Mouse (Mus musculus) monocyte, adult 5-6 weeks (primary cell): ENCODE results near the gene Tipin. TPM values are rescaled to one million over a fixed set of nuclear protein-coding genes. Genes with fewer than 3 reads are reported as not detected.
"Not testable (repeated sequence)": the region's sequence is repeated elsewhere in the genome, so short reads cannot be mapped to it uniquely, and the experiment has no call there.

Experiments
- ATAC-seq: fragments of 153-309, 156-312 bp; replicated peaks from 2 replicates; pipeline ENCODE4 v1.8.0; 2017; ENCODE audit warnings: mild to moderate bottlenecking; ENCODE audit not compliant: low TSS enrichment, insufficient number of reproducible peaks, severe bottlenecking, poor library complexity, low FRiP score
- total RNA-seq: library from RNA; stranded (forward); fragments of 200-1000, 200-491, 200-594 nt; gene quantifications from 3 replicates; pipeline ENCODE4 v1.2.3, GENCODE M21; 2017

The Tipin gene
- total RNA-seq, 1 experiment from 2014 or later = 36.0 TPM

DNA sequence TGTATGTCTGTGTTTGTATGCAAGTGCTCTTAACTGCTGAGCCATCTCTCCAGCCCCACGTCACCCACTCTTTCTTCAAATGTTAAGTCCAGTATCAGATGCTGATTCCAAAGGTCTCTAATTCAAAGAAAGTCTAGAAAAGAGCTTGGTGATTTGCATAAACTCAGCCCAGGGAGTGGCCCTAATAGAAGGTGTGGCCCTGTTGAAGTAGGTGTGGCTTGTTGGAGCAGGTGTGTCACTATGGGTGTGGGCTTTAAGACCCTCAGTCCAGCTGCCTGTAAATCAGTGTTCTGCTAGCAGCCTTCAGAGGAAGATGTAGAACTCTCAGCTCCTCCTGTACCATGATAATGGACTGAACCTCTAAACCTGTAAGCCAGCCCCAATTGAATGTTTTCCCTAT, 14.2 kb upstream of the Tipin start:
- no peak for ATAC-seq

DNA sequence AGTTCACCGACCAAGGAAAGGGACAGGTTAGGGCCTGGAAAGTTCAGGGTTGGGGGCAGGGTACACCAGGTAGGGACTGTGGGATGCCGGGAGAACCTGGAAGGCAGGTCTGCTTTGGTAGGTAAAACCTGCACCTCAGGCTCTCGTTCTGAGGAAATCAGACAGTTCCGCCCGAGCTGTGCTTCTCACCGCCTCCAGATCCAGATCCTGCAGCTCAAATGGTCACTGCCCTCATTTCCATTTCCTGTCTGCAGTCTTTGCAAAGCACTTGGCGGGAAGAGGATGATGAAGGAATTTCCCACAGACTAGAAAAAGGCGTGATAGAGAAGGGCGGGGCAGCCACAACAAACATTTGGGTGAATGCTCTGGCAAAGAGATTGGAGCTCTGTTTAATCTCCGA, 13.2 kb upstream of the Tipin start:
- ATAC-seq = no peak

DNA sequence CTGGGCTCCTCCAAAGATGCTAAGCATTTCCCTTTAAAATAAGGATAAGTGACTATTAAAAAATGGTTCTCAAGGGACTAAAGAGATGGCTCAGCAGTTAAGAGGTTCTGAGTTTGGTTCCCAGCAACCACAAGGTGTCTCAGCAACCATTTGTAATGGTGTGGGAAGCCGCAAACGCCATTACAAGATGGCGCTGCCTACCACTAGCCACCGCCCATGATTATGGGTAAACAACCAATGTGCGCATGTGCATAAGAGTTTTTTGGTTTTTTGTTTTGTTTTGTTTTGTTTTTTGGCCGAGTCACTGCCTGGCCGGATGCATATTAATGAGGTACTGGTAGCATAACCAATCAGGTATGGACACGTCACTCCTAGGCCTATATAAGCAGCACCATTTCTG, 12.5 kb upstream of the Tipin start:
- ATAC-seq = not testable (repeated sequence)

DNA sequence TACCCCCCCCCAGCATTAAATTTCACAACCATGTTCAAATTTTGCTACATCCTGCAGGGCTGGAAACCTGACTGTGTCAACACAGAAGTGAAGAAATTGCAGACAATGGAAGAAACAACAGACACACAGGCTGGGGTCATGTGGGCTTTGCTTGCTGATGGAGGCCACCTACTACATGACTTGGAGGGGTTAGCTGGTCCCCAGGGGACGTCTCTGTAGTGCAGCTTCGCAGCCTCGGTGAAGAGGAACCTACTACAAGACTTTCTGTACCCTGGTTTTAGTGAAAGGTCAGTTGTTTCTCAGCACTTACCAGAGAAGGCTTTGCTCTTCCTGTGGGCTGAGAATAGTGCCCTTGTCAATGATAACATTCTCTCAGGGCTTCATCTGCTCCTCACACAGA, 10.1 kb upstream of the Tipin start:
- ATAC-seq = peak; percentile 61

DNA sequence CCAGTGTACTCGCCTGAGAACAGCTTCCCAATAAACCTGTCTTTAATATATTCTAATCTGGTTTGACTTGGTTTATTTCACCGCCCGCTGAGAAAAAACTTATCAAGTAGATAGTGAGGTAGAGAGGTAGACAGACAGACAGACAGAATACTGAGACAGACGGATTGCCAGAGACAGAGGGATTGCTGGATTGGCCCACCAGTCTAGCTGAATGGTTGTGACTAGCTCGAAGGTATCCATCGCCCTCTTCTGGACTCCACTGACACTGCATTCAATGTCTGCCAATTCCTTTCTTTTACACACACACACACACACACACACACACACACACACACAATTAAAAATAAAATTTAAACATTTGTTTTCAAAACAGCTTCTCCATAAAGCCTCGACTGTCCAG, 8.8 kb upstream of the Tipin start:
- ATAC-seq = peak; percentile 72; the same call in 1 of the 2 replicates

DNA sequence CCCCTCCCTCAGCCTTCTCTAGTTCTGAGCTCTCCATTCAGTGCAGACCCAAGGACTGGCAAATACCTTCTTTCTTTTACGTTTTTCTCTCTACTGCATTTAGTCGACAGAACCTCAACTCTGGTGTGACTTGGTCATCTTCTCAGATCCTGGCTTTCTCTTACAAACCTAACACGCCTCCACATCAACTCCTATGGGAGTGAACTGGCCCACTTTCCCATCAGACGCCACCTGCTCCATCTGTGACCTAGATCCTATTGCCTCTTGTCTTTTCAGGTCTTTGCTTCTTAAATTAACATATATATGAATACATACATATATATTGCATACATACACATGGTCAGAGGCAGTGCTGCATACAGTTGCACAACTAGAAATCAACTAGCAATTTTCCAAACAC, 7.6 kb upstream of the Tipin start:
- no peak for ATAC-seq

DNA sequence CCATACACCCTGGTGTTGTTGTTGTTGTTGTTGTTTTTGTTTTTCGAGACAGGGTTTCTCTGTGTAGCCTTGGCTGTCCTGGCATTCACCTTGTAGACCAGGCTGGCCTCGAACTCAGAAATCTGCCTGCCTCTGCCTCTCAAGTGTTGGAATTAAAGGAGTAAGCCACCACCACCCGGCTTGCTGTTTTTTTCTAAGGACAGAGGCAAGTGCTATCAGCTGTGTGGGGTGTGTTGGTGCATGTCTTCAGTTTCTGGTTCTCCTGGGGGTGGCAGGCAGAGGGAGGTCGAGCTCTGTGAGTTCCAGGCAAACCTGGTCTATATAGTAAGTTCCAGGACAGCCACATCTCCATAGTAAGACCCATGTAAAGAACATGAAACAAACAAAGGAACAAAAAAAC, 7.1 kb upstream of the Tipin start:
- no peak for ATAC-seq

DNA sequence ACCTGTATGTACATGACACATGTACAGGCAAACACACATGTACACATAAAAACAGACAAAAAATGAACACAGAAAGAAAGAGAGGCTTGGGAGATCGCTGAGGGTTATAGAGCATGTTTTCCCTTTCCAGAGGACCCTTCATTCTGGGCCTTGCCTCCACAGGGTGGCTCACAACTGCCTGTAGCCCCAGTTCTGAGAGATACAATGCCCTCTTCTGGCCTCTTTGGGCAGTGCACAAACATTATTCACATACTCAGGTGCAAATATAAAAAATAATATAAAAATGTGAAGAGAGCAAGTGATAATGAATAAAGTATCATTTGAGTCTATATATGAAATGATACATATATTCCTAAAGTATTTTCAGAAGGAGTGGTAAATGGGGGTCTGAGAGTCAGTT, 6.5 kb upstream of the Tipin start:
- ATAC-seq = no peak

DNA sequence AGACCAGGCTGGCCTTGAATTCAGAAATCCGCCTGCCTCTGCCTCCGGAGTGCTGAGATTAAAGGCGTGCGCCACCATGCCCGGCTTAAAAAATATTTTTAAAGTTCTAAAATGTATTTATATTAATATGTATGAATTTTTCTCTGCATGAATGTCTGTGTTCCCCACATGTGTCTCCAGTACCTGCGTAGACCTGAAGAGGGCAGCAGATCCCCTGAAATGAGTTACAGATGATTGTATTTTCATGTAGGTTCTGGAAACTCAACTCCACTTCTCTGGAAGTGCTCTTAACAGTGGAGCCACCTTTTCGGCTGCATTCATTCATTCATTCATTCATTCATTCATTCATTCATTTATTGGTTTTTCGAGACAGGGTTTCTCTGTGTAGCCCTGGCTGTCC, 3.7 kb upstream of the Tipin start:
- ATAC-seq = peak; percentile 52; the same call in 1 of the 2 replicates

DNA sequence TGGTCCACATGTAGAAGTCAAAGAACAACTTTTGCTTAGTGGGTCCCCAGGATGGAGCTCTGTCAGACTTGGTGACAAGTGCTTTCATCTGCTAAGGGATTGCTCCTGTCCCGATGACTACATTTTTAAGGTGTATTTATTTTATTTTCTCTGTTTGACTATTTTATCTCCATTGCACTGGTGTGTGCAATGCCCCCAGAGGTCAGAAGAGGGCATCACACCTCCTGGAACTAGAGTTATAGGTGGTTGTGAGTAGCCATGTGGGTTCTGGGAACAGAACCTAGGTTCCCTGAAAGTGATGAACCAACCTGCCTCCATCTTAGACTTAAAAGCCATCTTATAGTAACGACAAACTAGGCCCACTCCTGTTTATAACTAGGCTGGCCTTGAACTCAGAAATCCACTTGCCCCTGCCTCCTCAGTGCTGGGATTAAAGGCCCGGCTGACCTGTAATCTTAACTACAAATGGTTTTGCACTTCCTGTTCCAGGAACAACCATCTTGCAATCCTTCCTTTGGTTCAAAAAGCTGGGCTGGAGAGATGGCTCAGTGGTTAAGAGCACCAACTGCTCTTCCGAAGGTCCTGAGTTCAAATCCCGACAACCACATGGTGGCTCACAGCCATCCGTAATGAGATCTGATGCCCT, 2.6 kb upstream of the Tipin start:
- ATAC-seq = no peak

DNA sequence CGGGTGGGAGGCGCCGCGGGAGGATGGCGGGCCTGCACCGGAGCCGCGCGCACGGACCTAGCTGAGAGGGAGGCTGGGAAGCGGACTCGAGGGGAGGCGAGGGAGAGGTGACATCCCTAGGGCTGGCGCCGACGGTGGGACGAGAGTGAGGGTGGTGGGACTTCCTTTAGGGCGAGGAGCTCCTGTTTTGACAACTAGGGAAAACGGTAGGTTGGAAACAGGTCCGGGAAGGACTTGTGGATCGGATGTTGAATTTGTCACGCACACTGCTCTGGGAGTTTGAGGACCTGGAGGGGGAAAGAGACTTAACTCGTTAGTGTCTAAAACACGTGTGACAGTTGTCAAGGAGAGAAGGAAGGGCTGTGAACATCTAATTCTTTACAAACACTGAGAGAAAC, 399 bp downstream of the Tipin start:
- peak; percentile 54 for ATAC-seq

DNA sequence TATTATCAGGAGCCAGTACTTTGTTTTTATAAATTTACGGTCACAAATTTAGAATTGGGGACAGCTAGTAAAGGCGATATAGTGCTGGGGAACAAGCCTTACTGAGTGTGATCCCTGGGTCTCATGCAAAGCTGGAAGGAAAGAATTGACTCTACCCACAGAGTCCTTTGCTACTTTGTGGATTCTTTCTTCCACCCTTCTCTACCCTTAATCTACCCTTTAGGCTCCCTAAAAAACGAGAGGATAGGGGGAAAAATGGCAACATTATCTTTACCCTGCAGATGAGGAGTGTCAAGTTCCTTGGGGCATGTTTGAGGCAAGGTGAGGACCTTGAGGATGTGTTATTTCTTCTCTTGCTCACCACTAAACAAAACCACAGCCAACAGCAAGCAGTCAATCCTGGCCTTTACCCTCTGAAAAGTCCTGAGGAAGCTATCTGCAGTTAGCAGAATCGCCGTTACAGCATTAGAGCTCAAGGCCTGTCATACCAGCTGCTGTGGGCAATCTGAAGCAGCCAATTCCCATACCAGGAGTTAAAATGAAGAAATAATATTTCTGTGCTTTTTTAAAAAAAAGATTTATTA, 1.1 kb downstream of the Tipin start:
- no peak for ATAC-seq

DNA sequence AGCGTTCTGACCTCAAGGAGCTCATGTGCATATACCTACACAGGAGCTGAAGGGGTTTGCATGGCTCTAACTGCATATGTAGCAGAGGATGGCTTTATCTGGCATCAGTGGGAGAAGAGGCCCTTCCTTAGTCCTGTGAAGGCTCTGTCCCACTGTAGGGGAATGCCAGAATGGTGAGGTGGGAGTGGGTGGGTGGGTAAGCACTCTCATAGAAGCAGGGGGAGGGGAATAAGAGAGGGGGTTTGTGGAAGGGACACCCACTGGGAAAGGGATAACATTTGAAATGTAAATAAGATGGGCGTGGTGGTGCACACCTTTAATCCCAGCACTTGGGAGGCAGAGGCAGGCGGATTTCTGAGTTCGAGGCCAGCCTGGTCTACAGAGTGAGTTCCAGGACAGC, 21.7 kb downstream of the Tipin start:
- not testable (repeated sequence) for ATAC-seq

DNA sequence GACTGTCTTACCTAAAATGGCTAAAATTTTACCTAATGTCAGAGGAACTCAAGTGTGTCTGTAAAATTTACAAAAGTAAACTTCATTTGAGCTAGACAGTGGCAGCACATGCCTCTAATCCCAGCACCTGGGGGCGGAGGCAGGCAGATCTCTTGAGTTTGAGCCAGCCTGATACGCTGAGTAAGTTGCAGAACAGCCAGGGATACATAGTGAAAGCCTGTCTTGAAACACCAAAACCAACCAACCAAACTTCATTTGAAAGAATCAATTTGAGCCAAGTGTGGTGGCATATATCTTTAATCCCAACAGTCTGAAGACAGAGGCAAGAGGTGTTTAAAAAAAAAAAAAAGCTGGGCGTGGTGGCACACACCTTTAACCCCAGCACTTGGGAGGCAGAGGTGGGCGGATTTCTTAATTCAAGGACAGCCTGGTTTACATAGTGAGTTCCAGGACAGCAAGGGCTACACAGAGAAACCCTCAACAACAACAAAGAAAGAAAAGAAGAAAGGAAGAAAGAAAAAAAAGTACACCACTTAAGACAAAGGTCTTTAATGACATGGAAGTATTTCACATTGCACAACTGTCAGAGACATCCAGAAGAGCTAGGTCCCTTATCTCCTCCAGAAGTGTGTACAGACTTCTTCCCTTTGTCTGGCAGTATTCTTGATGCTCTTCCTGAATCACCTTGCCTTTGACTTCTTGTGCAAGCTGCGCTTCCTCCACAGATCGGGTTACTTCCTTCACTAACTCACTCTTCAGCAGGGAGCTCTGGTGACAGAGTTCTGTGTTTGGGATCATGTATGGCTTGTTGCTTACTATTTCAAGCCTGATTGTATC, 25.3 kb downstream of the Tipin start:
- ATAC-seq = no peak

DNA sequence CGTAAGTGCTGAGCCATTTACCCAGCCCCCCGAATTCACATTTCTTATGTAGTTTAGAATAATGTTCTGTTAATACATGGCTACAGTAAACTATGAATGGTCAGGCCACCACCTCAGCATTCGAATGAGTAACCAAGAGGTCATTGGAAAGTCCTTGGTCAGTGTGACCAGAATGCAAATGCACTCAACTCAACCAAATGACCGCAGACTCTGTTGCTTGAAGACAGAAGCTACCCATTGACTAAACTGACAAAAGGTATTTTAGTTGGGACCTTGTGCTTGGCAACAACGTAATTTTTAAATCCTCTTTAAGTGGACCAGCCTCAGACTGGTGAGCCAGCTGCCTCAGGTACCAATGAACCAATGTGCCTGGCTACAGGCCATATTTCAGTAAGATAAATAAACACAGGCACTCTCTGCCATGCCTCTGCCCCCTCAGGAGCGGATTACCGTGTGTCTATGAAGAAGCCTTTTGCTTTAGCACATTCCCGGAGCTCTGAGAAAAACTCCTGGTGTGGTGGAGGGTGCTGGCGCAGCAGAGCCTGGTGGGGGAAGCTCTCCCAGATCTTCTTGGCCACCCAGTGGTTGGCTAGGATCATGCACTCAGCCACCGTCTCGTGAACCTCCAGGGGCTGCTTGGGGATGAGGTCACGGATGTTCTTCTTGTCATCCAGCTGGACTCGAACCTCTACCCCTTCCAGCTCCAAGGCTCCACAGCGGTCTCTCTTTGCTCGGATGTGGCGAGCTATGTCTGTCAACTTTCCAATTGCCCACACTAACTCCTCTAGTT, 29.8 kb downstream of the Tipin start:
- no peak for ATAC-seq

DNA sequence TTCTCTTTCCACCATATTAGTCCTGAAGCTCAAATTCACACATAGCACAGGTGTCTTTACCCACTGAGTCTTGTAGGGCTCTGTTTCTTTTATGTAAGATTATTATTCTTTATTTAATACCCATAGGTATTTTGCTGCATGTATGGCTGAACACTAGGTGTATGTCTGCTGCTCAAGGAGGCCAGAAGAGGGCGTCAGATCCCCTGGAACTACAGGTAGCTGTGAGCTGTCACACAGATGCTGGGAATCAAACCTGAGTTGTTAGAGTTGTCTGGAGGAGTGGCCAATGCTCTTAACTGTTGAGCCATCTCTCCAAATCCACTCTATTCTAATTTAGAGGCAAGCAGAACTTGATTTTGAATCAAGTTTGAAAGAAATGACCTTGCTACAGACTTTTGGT, 30.7 kb downstream of the Tipin start:
- ATAC-seq = no peak

DNA sequence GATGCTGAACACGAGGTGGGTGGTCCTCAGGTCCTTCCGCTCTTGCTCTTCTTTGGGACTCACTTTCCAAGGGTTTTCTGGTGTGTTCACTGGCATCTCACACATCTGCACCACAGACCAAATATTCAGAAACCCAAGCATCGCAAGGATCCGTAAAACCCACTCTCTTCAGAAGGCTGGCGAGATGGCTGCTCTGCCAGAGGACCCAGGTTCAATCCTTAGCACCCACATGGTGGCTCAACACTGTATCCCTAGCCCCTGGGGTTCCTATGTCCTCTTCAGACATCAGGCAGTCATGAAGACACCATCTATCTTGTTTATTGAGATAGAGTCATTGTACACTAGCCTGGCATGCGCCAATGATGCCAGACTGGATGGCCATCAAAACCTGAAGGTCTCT, 33.3 kb downstream of the Tipin start:
- 0 out of 2 replicates have a peak, but pooled peaks have one; percentile 40 for ATAC-seq

DNA sequence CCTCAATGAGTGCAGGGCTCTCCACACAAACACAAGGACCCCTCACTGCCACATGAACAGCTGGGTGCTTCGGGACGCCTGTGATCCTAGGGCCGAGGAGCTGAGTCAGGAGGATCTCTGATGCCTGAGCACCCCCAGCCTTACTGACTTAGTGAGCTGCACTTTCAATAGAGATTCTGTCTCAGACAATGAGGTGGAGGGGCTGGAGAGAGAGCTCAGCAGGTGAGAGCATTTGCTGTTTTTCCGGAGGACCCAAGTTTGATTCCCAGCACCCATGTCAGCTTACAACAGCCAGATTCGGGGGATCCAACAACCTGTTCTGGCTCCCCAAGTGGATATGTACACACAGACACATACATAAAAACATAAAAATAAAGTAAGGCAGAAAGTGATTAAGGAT, 35.6 kb downstream of the Tipin start:
- ATAC-seq = no peak

DNA sequence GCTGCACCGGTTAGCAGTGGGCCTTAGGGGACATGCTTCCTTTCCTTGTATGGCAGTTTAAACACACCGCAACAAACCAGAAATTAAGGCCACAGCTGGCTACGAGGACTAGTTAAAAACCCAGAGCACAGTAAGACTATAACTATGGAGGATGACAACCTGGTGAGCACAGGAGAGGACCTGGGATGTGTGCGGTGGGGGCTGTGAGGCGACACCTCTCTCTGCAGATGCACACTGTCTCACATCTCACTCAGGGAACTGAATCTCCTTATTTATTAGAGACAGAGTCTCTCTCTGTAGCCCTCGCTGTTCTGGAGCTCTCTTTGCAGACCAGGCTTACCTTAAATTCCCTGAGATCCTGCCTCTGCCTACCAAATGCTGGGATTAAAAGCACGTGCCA, 42.6 kb downstream of the Tipin start:
- no peak for ATAC-seq
